Mouse (Mus musculus) E14TG2a.4 (cell line): ENCODE results near the gene Apoc1.

Source experiments
- CTCF ChIP-seq: conservative IDR thresholded peaks from 2 replicates; pipeline ENCODE4 v1.5.1; 2014; ENCODE audit warnings: low read length
- NANOG ChIP-seq: IDR thresholded peaks from 2 replicates; pipeline ENCODE4 v1.6.1; 2014; ENCODE audit warnings: borderline replicate concordance, low read length, mixed read lengths
- POU5F1 ChIP-seq: IDR thresholded peaks from 2 replicates; pipeline ENCODE4 v1.6.1; 2014; ENCODE audit warnings: low read length, borderline replicate concordance

- TF ChIP-seq CTCF, result no peak
- TF ChIP-seq NANOG, result no peak
- TF ChIP-seq POU5F1, result no peak
Measured at GRCm38 (mm10) chr7:19688101-19688500, 4.4 kb downstream of the Apoc1 start.
